ENCODE assay signal across 18 mouse cellular contexts in genomic region chr1:108094622-108095021, GRCm38 (mm10).
"Had no signal": no experiment of that assay in that cellular context is flagged by ENCODE, and none has a peak within 500 bp of the region (broad histone marks: within the 10 kb centered on the region; RNA-seq: fewer than 3 reads in every experiment).

No protein-coding gene starts in this region.

- ATAC-seq: liver, postnatal 0 days; midbrain, embryonic 13.5 days; midbrain, embryonic 15.5 days had no signal

- H3K9ac ChIP-seq: liver, embryonic 13.5 days; liver, embryonic 15.5 days; liver, postnatal 0 days; midbrain, embryonic 13.5 days; midbrain, embryonic 15.5 days; neural tube, embryonic 12.5 days; stomach, embryonic 15.5 days had no signal

- H3K27me3 ChIP-seq: liver, embryonic 13.5 days; liver, embryonic 15.5 days; megakaryocyte, embryonic 14.5 days; midbrain, embryonic 13.5 days; midbrain, embryonic 15.5 days; neural tube, embryonic 12.5 days; stomach, embryonic 15.5 days had no signal

- H3K4me2 ChIP-seq: liver, embryonic 11.5 days; liver, embryonic 13.5 days; liver, embryonic 15.5 days; midbrain, embryonic 11.5 days; midbrain, embryonic 13.5 days; midbrain, embryonic 15.5 days; neural tube, embryonic 12.5 days; stomach, embryonic 15.5 days had no signal

- H3K9me3 ChIP-seq: liver, embryonic 13.5 days; liver, embryonic 15.5 days; midbrain, embryonic 13.5 days; midbrain, embryonic 15.5 days; neural tube, embryonic 12.5 days; stomach, embryonic 15.5 days had no signal

- DNase-seq: liver, embryonic 13.5 days; liver, postnatal 0 days; lung, adult 2 months; lung, postnatal 10 days; right cerebral cortex, postnatal 14 days; thymus, adult 2 months; thymus, postnatal 25 days; thymus, postnatal 4 days had no signal

- H3K36me3 ChIP-seq: liver, embryonic 13.5 days; liver, embryonic 15.5 days; midbrain, embryonic 13.5 days; midbrain, embryonic 15.5 days; neural tube, embryonic 12.5 days; stomach, embryonic 15.5 days had no signal

- H3K4me3 ChIP-seq: liver, embryonic 13.5 days; liver, embryonic 15.5 days; megakaryocyte, embryonic 14.5 days; midbrain, embryonic 13.5 days; midbrain, embryonic 15.5 days; neural tube, embryonic 12.5 days; stomach, embryonic 15.5 days had no signal

- H3K27ac ChIP-seq: liver, embryonic 13.5 days; liver, embryonic 15.5 days; macrophage; midbrain, embryonic 13.5 days; midbrain, embryonic 15.5 days; neural tube, embryonic 12.5 days; stomach, embryonic 15.5 days; stomach, postnatal 0 days had no signal

- H3K4me1 ChIP-seq: liver, embryonic 13.5 days; liver, embryonic 15.5 days; megakaryocyte, embryonic 14.5 days; midbrain, embryonic 13.5 days; midbrain, embryonic 15.5 days; neural tube, embryonic 12.5 days; stomach, embryonic 15.5 days had no signal
